Mouse (Mus musculus) CD4-positive helper T cell, adult 2 months (primary cell): ENCODE data around the gene Fam193b.
A peak's percentile ranks its signal among the peaks of the same experiment; 100 is the strongest.

Source experiments
- DNase-seq: peaks from one replicate; pipeline ENCODE4 v3.0.0-alpha.2; 2012; ENCODE audit warnings: low read depth, missing footprints, low spot score

Gene Fam193b

GRCm38 (mm10) chr13:55527834-55528772 is 42.8 kb downstream of the Fam193b start:
- no peak for DNase-seq

GRCm38 (mm10) chr13:55527212-55527611 is 43.7 kb downstream of the Fam193b start:
- no peak for DNase-seq

GRCm38 (mm10) chr13:55525733-55526553 is 45.0 kb downstream of the Fam193b start:
- DNase-seq, result no peak

- DNase-seq, result no peak
Measured at GRCm38 (mm10) chr13:55523951-55524600, 46.8 kb downstream of the Fam193b start.

GRCm38 (mm10) chr13:55523278-55523677 is 47.6 kb downstream of the Fam193b start:
- DNase-seq, result no peak

GRCm38 (mm10) chr13:55522730-55523129 is 48.2 kb downstream of the Fam193b start:
- no peak for DNase-seq

DNA sequence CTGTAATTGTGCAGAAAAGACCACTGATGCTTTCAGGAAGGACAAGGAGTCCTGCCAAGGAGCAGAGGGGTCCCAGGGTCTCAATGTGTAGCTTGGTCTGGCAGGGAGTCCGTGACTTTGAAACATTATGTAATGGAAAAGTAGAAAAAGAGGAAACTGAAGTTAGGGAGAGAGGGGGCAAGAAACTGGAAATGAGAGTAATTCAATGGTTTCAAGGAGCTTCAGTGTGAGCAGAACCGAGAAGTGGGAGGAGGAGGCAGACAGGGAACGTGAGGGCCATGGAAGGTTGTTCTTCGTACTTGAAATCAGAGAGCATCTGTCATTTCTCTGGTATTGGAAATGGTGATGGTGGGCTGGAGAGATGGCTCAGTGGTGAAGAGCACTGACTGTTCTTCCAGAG is 51.3 kb downstream of the Fam193b start:
- DNase-seq, result no peak

DNA sequence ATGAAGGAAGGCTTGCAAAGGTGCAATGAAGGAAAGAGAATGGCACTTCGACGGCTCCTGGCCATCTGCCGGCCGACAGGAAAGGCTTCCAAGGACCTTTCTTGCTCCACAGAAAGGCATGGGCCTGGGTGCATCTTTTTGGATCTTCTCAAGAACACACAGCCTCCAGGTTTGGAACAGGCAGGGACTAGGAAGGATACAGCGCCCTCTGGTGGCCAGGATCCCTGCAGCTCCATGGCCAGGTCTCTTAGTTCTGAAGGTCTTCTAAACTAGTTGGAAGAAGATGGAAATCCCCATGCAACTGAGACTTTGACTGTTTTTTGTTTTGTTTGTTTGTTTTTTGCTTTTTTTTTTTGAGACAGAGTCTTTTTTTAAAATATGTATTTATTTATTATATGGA is 54.0 kb downstream of the Fam193b start:
- DNase-seq, result peak; percentile 81

- DNase-seq, result no peak
Measured at GRCm38 (mm10) chr13:55513828-55514227, 57.1 kb downstream of the Fam193b start.

DNA sequence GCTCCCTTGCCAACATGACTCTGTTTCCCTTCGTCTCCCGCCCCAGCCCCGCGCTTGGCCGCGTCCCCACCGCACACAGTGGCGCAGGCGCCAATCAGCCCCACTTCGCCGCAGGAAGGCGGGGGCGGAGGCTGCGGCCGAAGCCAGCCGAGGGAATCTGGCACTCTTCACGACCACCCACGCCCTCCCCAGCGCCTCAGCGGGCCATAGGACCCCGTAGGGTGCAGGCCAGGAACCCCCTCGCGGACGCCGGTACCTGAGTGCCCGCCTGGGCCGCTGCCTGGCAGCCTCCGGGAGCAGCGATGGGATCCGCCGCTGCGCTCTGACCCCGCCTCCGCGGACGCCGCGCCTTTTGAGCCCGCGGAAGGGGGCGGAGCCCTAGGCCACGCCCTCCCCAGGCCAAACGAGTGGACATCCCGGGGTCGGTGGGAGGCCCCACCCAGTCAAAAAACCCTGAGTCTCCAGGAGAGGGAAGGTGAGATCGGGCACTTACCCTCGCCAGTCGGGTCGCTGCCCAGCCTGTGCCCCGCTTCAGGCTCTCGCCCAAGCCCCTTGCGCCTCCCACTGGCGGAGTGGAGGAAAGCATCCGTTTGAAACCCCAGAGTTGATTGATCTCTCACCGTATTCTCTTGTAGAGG is 57.7 kb downstream of the Fam193b start, which contains the start of gene Pdlim7:
TSS of gene Pdlim7 (minus strand) at position 566 of the 638 bp plus-strand sequence.
- DNase-seq, result peak; percentile 84

DNA sequence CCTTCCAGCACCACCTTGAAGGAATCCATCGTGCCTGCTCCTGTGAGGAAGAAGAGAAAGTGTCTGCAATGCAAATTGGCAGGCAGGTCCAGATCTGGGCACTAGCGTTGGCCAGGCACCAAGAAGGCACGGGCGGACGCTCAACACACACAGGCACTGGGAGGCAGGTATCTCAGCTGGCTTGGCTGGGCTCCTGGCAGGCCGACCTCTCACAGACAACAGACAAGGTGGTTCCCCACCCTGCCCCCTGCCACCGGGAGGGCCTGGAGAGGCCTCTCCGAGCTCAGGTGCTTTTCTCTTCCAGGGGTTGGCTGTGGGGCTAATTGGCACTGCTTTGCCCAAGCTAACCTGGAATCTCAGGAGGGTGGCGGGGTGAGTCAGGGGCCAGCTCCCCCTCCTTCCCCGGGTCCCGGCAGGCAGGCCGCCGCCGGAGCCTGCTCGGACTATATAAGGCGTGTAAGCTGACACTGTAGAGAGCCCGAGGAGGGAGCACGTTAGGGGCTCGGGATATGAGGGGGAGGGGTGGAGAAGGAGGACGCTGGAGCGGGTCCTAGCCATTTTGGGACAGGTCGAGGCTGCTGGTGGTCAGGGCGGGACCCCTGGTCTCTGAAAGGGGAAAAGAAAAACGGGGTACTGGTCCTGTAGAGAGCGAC is 58.4 kb downstream of the Fam193b start:
- no peak for DNase-seq

DNA sequence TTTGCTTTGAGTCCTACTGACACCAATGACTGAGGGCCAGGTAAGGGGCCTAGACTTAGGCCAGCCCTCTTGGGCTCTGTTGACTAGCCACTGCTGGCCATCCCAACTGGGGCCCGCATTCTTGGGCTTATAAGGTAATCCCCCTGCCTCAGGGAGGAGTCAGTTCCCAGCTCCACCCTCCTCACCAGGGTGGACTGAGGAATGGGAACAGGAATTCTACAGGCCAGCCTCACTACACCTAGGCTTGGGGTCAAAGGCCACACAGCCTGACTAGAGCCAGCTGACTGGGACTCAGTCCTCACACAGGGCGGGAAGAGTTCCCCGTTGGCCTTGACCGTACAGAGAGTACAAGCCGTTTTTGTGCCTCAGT is 59.4 kb downstream of the Fam193b start:
- no peak for DNase-seq

- no peak for DNase-seq
Measured at GRCm38 (mm10) chr13:55510668-55511491, 60.0 kb downstream of the Fam193b start.

GRCm38 (mm10) chr13:55510332-55510667 is 60.6 kb downstream of the Fam193b start:
- no peak for DNase-seq

DNA sequence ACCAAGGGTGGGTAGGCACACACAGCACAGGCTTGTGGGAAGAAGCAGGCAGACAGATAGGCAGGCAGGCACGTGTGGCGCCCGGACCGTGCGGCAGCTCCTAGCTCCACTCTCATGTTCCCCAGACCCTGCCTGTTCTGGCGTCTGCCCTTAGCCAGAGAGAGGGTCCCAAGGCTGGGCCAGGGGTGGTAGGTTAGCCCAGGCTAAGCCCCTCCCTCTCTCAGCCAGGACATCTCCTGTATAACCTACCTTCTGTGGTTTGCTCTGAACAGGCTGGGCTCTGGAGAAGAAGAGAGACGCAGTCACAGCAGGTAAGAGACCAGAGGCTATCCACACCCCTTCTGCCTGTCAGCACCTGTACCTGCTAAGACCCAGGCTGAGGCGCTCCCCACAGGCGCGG is 62.4 kb downstream of the Fam193b start:
- no peak for DNase-seq

DNA sequence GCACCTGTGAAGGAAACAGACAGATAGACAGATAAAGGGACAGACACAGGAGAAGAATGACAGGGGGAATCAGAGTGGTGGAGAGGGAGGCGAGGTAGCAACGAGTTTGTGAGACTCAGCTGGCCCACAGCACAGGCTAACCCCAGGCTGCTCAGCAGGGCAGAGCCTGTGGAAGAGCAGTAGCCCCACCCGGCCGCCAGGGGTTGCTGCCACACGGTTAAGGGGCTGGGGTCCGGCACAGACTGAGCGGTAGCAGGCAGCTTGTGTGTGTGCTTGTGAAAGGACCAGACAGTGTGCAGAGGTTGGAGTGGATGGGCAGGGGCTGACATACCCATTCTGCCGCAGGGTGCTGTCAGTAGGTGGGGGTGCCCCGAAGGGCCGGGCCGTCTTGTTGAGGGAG is 63.0 kb downstream of the Fam193b start:
- no peak for DNase-seq

GRCm38 (mm10) chr13:55506697-55507096 is 64.2 kb downstream of the Fam193b start:
- DNase-seq, result no peak

DNA sequence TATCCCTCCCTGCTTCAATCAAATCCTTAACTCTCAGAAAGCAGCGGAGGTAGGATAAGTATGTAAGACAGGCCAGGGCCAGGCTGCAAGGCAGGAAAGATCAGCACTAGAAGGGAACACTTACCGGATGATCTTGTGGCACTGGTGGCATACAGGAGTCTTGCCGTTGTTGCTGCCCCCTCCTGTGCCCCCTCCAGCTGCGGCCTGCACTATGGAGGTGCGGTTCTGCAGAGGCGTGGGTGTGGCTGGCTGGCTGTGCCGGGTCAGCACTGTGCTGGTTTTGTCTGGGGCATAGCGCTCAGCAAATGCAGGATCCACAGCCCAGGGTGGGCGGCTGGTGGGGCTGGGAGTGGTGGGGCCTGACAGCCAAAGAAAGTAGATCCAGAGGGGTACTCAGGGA is 65.1 kb downstream of the Fam193b start:
- no peak for DNase-seq

GRCm38 (mm10) chr13:55504390-55504789 is 66.5 kb downstream of the Fam193b start:
- no peak for DNase-seq

DNA sequence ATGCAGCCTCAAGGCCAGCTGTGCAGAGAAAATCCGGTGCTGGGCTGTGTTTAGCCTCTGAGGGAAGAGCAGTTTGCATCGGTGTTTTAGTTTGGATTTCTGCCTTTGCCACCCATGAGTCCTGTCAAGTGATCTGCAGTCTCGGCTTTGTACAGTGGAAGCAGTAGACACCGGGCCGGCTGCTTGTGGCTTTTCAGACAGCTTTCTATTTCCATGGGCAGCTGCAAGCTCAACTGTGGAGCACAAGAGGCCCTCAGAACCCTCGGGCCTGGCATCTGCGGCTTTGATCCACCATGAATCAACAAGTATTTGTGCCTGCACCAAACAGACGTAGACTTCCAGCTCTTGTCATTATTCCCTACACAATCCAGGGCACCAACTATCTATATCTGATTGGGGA is 68.5 kb downstream of the Fam193b start:
- no peak for DNase-seq
